Mouse (Mus musculus): Measurements from ENCODE around the gene Cdk5rap3.

DNA sequence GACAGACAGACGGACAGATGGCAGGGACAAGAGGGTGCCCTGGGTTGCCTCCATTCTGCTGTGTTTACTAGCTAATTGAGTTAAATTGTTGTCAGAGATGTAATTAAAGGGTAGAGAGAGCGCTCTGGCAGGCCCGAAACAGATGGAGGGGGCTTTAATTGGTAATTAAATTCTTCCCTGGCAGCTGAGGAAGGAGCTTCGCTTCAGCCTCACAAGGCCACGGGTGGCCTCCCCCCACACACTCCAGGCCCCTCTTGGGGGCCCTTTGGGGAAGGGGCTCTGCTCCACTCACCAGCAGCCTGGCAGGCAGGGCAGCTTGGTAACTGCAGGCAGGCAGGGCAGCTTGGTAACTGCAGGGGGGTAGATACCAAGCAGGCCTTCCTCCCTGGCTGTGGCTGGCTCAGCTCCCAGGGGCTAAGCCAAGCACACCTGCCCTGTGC lies 30.4 kb downstream of the Cdk5rap3 start:
- TF ChIP-seq NELFE (IDR thresholded peaks at IDR 0.05; ENCODE audit: low read depth, low read length) (no peak), ELF1 (IDR thresholded peaks at IDR 0.05; ENCODE audit: low read depth, low read length) (no peak), CHD2 (IDR thresholded peaks at IDR 0.05; ENCODE audit: low read length) (no peak), SIN3A (IDR thresholded peaks at IDR 0.05; ENCODE audit: low read length) (no peak), USF1 (IDR thresholded peaks at IDR 0.05; ENCODE audit: low read depth, low read length) (no peak), GABPA (IDR thresholded peaks at IDR 0.05; ENCODE audit: low read depth, low read length) (no peak)
